Mouse (Mus musculus) spleen, adult 2 months (tissue): ENCODE measurements around the gene Fam20b.

Experiments
- CTCF ChIP-seq: fragments of 200-500 bp; IDR thresholded peaks from 2 replicates; pipeline ENCODE4 v1.5.1; 2011; ENCODE audit warnings: mild to moderate bottlenecking, inconsistent platforms; ENCODE audit not compliant: insufficient read depth, insufficient read length, insufficient replicate concordance; ENCODE audit errors: extremely low read depth
- POLR2A ChIP-seq: fragments of 200-500 bp; IDR thresholded peaks from 2 replicates; pipeline ENCODE4 v1.6.1; 2011; ENCODE audit warnings: low read depth, low read length, inconsistent platforms

DNA sequence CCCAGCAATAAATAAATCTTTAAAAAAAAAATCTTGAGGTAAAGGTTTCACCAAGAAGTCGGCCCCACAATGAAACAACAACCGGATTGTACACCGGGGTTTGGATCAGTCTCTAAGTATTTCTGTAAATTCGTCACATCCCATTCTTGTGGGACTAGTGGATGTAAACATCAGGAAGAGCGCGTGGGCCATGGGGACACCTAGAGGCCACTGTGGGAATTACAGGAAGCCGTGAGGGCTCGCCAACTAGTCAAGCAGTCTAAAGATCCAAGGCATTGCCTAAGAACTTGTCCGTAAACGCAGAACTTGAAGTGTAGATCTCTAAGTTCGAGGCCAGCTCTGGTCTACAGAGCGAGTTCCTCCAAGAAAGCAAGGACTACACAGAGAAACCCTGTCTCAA is 42.7 kb downstream of the Fam20b start:
- TF ChIP-seq POLR2A (no peak), CTCF (peak; percentile 62; the same call in 1 of the 2 replicates)
